Mouse (Mus musculus): ENCODE measurements at regions not wholly inside any gene's neighbourhood (a gene's known extent, or its start where the extent isn't known, plus 50 kb on each side); places are given as distances from the start of the nearest gene placed in this dataset.

DNA sequence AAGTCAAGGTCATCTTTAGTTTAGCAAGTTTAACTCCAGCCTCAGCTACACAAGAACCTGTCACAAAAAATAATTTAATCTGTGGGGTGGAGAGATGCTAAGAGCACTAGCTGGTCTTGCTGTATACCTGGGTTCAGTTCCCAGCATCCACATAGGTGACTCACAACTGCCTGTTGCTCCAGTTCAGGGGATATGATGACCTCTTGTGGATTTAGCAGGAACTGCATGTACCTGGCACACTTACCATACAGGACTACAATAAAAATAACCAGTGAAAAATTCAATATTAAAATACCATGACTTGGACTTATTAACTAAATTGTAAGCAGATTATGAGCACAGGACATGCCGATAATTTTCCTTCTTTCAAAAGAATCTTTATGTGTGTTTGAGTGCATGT, 206.1 kb upstream of the Bmper start:
- intact Hi-C loops (cut with DNase I) = loop anchor here (10.0 kb wide), 2 partner anchors 212 to 302 kb away; no protein-coding TSS in a partner anchor
- DNase-seq = no peak

DNA sequence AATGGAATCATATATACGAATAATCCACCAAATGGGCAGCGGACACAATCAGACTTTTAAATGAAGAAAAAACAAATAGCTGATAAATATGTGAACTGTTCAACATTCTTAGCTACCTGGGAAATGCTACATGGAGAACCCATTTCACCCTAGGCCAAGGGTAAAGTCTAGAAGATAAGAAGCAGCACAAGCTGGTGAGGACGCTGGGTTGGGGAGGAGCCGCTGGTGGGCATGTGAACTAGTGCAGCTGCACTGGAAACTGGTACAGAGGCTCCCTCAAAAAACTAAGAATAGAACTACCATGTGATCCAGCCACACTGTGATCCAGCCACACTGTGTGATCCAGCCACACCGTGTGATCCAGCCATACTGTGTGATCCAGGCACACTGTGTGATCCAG, 198.8 kb upstream of the Bmper start:
- intact Hi-C loops (cut with DNase I) = loop anchor here (10.0 kb wide), 1 partner anchor 1491 kb away; no protein-coding TSS in a partner anchor

DNA sequence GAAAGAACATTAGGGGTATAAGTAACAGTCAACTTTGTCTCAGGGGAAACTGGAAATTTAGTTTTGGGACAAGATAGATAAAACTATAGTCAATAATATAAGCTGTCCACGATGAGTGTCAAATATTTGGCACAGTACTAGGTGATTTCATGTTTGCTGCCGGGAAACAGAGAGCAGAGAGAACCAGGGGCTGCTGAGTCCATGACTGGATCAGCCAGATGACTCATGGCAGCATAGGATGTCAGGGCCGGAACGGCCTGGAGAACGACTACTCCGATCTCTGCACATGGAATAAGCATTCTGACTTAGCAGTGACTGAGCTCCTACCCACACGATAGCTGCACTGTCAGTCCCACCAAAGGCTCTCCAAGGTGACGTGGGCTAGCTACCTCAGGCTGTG, 197.6 kb upstream of the Bmper start:
- intact Hi-C loops (cut with DNase I) = loop anchor here (10.0 kb wide), 1 partner anchor 1490 kb away; no protein-coding TSS in a partner anchor
- DNase-seq = no peak

More for the DNA sequence above, 198.8 kb upstream of the Bmper start:
- DNase-seq = no peak

DNA sequence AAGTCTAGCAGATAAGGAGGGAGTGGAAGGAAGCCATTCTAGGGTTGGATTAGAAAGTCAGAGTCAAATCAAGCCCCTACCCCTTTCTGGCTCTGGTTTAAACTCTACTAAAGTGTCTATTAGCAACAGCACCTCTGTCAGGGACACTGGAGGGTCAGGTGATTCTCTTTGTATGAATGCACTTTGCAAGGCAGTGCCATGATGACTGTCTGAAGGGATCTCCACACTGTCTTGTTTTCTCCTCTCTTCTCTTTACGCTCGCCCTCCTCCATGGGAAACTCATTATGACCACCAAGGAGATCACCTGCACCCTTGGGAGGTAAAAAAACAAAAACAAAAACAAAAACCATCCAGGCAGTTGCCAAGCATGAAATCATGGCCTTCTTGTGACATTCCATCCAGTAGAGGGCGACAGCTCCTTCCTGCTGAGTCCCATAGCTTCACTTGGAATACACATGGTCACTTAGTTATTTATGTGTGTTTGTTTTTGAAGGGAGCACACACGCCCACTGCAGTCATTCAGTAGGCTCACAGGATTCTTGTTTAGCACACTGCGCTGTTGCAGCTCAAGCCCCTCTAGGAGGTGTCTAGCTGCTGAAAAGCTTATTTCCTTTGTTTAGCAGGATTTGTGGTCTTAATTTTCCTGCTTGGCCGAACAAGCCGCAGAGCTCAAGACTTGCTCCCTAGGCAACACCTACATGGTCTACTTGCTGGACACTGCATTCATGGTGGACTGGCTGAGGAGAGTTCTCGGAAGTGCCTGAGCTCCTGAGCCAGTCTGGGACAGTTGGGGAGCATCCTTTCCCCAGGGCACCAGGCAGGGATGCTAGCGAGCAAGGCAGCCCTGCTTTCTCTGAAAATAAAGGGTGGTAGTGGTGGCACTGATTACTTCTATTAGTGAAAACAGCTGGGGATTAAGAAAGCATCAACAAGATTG, 195.2 kb upstream of the Bmper start:
- intact Hi-C loops (cut with DNase I) = loop anchor here (2.0 to 10.0 kb wide), 2 partner anchors 185 to 1487 kb away; no protein-coding TSS in a partner anchor
- DNase-seq = peak; percentile 55 to 75

DNA sequence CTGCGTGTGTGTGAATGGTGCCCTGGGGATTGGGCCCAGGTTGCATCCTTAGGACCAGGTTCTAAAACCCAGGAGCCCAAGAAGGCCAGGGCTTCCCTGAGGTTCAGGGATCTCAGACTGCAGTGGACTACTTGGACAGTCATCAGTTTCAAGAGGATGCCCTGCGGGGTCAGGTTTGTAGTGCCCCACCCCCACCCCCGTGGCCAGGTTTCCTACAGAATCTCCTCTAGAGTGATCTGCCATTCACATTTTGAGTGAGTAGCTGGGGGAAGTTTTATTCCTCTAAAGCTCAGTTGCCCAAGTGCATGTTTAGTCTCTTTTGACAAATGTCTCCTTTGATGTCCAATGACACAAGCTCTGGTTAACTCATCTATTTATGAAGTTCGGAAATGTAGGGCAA, 193.5 kb upstream of the Bmper start:
- intact Hi-C loops (cut with DNase I) = loop anchor here (2.0 to 10.0 kb wide), 2 partner anchors 183 to 1485 kb away; no protein-coding TSS in a partner anchor
- no peak for DNase-seq

DNA sequence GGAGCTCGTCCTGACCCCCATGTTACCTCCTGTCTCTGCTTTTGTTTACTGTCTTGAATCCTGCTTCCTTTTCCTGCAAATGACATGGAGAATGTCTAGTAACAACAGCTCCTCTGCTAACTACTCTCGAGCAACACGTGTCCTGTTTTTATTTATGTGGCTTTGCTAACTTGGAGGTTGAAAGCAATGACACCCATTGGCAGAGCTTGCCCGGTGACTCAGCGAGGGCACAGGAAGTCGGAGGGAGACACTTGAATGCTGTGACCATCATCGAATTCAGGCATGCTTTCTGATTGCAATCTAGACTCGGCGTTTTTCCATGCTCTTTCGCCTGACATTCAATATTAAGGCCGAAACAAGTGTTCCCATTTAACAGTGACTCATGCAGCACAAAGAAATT, 192.7 kb upstream of the Bmper start:
- DNase-seq = peak in 1 of 2 experiments; percentile 20
- intact Hi-C loops (cut with DNase I) = no loop called here

DNA sequence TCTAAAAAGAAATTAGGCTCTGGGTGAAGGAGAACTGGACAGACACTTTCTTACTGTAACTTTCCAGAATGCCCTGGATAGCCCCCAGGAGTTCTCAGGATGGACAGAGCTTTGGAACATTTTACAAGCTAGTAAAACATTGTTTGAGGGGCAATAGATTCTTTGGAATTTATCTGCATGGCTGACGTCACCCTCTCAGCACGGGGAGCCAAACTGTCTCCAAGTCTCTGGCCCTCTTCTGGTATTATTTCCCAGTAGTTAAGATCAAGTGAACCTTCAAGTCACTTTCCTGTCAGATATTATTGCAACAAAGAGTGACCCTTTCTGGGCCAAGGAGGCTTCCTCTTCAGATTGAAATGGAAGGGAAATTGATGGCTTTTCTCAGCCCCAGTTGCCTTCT, 192.3 kb upstream of the Bmper start:
- intact Hi-C loops (cut with DNase I) = no loop called here
- peak; percentile 38 to 42 for DNase-seq

DNA sequence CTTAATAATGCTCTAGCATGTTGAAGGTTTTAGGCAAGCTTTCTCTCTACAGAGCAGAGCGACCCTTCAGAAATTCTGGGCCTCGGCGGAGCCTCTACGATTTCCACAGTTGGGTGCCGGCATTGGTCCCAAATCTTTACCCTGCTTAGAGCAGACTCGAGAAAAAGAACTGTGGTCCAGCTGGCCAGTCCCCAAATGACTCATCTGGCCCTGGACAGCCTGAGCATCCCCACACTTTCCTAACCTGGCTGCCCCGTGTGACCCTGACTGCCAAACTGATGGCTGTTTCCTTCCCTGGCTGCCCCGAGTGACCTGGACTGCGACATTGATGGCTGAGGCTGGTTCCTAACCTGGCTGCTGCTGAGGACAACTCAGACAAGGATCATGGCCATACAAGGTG, 191.0 kb upstream of the Bmper start:
- DNase-seq = no peak
- intact Hi-C loops (cut with DNase I) = no loop called here

DNA sequence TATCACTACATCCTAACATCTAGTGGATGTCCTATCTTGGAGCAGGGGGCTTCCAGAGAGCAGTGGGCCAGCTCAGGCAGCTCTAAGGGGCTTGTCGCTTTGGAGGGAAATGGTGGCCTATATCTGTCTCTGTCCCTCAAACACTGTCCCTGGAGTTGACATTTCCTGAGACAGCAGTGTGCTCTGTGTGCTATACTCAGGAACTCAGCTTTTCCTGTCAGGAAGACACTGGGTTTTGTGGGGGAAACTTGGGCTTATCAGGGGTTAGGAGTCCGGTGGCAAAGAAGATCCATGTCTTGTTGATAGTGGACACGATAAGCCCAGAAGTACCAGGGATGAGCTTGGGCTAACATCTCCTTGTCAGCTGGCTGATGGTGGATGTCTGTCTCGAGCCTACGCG, 187.6 kb upstream of the Bmper start:
- intact Hi-C loops (cut with DNase I) = no loop called here
- DNase-seq = no peak

DNA sequence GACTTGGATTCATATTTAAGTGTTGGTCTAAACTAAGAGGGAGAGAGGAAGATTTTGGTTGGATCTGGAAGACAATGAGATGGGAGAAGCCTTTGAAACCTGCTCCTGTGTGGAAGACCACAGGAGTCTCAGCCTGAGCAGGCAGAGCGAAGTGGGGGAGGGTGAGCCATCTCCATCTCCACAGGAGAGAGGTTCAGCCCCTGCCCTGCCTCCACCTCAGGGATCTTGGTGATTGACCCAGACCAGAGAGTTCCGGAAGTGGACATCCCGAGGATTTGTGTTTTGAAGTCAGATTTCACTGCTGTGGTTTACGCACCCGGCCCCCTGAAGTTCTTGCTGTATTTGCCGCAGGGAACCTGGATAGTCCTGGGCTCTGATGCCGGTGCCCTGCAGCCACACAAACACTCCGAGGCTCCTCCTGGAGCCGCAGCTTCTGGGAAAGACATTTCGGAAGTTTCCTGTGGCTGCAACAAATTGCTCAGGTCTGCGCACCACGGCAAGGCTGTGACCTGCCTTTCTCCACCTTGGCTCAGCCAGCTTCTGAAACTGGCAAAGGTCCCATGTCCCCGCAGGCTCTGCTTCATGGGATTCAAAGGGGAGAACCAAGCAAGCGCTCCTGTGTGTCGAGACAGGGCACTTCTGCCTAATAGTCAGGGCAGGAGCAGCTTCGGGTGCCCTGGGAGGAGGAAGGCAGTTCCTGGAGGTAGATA, 186.8 kb upstream of the Bmper start:
- intact Hi-C loops (cut with DNase I) = no loop called here
- DNase-seq = peak; percentile 24 to 36

DNA sequence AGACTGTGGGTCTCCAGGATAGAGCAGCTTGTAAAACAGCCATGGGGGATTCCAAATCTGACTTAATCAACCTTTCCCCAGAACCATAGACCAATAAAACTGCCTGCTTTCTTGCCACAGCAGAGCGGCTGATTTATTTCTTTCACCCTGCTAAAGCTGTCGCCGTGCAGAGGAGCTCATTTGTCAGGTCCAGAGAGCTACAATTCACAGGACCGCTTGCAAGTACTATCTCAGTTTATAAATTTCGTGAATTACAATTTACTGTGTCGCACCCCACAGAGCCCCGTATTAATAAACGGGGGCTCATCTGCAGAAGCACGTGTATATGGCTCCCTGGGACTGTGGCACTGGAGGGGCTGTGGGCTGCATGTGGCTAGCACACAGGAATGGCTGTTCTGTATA, 185.4 kb upstream of the Bmper start:
- DNase-seq = no peak
- intact Hi-C loops (cut with DNase I) = no loop called here

DNA sequence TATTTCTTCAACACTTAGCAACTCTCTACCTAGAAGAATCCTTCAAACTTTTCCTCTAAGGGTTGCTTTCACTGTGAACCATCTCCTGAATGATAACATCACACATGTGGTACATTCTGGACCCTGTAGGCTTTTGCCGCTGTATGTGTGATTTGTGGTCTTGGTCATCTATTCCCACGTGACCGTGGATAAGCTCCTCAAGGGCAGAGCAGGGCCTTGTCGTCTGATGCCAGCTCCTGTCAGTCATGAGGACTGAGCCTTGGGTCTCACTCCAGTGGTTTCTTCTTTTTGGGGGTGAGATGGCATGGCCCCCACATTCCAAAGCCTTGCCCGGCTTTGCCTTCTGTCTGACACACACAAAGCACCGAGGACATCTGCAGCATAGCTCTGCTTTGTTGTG, 183.3 kb upstream of the Bmper start:
- intact Hi-C loops (cut with DNase I) = no loop called here
- no peak for DNase-seq

DNA sequence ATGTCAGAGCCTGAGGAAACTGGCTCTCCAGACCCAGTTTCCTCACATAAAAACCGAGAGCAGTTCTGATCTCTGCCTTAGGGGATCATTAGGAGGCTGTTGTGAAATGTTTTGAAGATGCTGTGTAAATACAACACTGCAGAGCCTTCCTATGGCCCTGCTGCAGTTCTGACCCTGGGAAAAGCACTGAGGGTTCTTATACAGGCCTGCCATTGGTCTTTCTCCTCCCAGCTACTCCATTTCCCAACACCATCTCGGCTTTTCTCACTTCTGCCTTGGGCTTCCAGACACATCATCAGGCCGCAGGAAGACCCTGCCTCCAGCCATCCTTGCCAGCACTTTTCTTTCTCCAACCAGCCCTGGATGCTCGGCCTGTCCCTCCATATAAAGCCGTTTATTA, 181.9 kb upstream of the Bmper start:
- intact Hi-C loops (cut with DNase I) = loop anchor here (5.0 kb wide), 1 partner anchor 41 kb away; no protein-coding TSS in a partner anchor
- DNase-seq = no peak

DNA sequence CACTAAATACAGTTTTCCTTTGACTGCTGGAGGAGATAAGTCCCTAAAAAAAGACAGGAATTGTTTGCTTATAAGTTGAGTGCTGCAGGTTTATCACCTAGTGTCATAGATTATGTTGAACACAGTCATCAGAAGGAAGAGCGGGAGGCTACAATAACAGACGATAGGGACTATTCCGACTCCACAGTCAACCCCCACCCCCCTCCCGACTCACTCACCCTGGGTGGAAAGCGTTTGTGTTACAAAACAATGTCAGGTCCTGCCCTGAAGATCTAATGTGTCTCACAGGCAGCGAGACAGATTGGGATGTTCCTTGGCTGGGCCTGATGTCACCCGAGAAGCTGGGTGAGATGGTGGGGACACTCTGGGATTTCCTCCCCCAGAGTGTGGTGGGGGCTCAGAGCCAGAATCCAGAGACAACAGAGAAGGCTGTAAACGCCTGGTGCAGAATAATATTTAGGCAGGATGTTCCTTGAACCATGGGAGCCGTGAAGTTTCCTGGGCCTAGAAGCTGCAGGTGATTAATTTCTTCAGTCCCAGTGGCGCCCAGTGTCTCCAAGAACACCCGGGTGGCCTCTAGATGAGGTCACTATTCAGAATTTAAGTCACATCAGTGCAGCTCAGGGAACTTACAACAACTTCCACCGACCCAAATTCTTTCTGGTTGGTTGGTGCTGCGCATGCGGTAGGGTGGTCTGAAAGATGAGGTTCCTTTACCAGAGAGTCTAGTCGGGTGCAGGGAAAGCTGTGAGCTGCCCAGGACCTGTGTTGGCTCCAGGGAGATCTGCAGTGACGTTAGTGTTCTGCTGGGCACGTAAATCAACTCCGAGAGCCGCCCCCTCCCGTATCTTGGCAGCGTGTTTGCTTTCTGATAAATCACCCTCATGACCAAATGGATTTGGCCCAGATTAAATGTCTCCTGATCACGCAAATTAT, 181.1 kb upstream of the Bmper start:
- DNase-seq = no peak
- intact Hi-C loops (cut with DNase I) = loop anchor here (5.0 kb wide), 1 partner anchor 40 kb away; no protein-coding TSS in a partner anchor

DNA sequence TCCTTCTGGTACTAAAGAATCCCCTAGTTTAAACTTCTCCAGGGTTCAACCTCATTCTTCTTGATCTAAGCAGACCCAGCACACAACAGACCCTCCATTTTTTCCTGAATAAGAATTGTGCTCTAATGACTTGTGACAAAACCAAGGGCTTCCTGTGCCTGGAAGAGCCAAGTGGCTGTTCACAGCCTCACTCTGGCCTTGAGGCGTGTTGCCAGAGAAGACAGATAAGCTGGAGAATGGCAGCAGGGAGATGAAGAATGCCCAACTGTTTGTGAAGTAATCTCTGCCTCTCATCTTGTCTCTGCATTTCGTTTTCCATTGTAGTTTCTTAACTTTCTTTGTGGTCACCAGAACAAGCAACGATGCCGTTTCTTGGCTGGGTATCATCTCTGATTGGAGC, 179.9 kb upstream of the Bmper start:
- intact Hi-C loops (cut with DNase I) = loop anchor here (5.0 kb wide), 1 partner anchor 39 kb away; no protein-coding TSS in a partner anchor
- DNase-seq = no peak

DNA sequence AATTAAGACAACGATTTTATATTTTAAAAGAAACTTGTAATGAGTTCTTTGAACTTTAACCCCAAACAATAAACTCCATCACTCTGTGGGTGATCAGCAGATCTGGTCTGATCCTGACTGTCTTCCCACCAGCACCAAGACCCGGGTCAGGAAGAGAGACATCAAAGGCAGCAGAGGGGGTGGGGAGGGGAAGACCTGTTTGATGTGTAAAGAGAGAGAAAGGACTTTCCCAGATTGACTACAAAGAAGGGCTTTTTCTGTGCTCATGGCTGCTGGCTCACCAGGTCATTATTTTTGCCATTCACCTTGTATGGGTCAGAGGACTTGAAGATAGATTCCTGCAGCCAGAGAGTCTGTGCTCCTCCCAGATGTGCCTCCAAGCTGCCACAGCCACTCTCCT, 177.4 kb upstream of the Bmper start:
- intact Hi-C loops (cut with DNase I) = no loop called here
- no peak for DNase-seq

DNA sequence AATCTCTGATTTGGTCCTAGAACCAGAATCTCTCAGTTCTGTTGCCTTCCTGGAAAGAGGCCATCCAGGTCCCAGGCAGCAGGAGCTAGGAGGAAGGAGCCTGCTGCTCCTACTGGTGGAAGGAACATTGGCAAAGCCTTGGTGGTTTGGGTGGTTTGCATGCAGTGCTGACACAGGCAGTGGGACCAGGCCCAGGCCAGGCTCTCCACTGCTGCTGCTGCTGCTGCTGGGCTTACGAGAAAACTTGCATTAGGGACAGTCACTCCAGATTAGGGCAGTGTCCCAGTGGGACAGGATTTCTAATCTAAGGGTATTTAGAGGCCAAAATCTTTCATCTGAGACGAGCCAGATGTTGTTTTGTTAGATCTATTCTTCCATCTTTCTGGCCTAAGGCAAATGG, 172.1 kb upstream of the Bmper start:
- DNase-seq = peak in 1 of 2 experiments; percentile 20
- intact Hi-C loops (cut with DNase I) = no loop called here

DNA sequence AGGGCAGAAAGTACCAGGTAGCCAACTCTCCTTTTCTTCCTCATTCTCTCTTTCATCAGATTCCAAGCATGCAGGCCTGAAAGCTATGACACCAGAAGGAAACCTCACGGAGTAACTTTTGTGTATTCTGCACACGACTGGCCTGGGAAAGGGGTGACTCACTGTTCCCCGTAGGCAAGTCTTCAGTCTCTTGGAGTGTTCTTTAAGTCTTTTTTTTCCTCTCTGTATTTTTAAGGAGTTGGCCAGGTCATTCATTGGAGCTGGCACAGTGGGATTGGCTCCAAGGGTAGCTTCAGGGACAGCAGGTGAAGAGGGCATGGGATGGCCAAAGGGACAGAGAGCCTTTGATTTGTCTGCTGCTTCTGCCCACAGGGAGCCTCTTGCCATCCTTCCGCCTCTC, 163.3 kb upstream of the Bmper start:
- DNase-seq = no peak
- intact Hi-C loops (cut with DNase I) = no loop called here

DNA sequence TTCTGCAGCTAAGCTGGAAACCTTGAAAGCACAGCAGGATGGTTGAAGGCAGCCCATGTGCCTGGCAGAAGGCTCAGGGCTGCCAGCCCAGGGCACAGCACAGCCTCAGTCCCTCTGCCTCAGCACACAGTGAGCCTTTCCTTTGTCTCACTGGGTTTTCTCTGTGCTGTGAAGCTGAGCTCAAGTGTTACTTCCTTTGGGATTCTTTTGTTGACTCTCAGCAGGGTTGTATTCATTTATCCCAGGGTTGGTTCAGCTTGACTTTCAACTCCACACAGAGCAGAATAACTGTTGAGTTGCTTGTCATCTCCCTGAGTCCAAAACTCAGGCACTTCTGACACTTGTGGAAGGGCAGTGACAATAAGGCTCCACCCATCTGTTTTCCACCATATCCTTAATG, 162.3 kb upstream of the Bmper start:
- DNase-seq = no peak
- intact Hi-C loops (cut with DNase I) = no loop called here

DNA sequence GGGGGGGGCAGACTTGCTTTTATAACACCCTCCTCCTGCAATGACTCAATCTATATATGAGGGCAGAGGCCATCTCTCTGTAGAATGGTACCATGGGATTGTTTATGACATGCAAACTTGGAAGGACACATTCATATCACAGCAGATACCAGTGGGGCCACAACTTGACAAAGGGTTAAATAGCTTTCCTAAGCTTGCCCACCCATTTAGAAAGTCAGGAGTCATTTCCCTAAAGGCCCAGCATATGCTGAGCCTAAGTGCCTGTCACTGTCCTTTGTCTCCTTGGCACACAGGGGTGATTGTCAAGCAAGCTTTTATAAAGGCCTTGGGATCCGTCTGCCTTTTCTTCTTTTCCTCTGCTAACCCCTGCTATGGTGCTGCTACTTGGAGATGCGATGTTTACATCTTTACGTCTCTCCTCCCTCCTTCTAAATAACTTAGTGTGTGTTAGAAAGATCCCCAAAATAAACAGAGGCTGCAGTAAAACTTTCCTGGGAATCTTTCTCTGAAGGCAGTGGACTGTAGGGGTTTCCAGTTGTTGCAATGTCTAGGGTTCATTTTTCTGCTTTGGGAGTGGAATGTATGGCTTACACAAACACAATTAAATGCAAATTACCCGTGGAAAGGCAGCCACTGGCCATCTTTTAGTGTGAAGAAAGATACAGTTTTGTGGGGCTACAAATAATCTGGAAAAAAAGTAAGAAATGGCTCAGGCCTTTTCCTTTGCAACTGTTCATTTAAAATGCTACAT, 161.5 kb upstream of the Bmper start:
- intact Hi-C loops (cut with DNase I) = no loop called here
- no peak for DNase-seq
